Mouse (Mus musculus) CD8-positive naive resting alpha-beta T cell, adult 57 days (primary cell): Measurements from ENCODE around the gene Tubb4a. TPM values are rescaled to one million over a fixed set of nuclear protein-coding genes. Genes with fewer than 3 reads are reported as not detected.

Source experiments
- total RNA-seq: library from RNA; stranded (reverse); gene quantifications from one replicate; pipeline ENCODE4 v1.2.4, GENCODE M21; 2023

Gene Tubb4a
- 1.5 TPM for total RNA-seq

DNA sequence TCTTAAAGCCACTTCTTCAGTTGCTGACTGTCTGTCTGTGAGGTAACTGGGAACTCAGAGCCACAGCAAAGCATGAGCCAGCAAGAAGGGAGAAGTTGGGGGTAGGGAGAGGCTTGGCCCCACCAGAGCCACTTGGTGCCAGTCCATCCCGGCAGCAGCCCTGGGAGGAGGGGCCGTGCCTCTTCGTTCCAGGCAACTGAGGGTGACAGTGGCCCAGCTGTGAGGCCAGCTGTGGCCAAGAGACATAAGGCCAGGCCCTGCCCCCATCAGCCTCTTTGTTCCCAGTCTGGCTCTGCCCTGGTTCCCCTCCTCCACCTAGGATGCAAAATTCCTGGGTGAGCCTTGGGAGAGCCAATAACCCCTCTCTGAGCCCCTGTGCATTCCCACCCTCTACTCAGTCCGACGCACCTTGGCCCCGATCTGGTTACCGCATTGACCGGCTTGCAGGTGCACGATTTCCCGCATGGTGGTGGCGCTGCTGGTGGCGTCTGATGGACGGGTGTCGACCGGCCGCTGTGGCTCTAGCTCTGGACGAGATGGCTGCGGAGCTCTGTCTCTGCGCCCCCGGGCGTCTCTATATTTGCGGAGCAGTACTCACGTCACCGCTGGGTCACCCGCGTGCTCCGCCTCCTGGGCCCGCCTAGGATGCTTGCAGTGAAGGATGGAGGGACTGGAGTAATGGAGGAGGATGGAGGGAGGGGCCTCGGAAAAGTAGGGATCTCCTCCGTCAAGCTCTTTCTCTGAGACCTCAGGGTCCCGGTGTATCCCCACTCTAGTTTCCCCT, at the start of gene Tubb4a:
Gene Tubb4a, minus strand, starts transcription at position 734 of the 784 bp plus-strand sequence.

DNA sequence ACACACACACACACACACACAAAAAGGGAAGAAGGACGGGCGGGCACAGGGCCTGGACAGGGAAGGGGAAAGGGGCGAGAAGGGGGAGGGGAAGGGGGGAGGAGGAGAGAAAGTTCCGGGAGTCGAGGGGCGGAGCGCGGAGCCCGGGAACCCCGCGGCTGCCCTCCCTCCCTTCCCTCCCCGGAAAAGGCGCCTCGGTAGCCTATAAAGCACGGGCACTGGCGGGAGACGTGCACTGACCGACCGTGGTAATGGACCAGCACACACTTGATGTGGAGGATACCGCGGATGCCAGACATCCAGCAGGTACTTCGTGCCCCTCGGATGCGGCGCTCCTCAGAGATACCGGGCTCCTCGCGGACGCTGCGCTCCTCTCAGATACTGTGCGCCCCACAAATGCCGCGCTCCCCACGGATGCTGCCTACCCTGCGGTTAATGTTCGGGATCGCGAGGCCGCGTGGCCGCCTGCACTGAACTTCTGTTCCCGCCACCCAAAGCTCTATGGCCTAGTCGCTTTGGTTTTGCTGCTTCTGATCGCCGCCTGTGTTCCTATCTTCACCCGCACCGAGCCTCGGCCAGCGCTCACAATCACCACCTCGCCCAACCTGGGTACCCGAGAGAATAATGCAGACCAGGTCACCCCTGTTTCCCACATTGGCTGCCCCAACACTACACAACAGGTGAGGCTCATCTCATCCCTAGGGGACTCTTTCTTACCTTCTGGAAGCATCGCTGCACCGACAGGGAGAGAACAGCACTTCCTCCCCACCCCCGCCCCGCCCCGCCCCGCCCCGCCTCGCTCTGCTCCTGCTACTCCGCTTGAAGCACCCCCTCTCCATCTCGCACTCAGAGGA, 17.8 kb upstream of the Tubb4a start, which contains the start of gene Tnfsf9:
Gene Tnfsf9, plus strand, starts transcription at position 145 of the 854 bp plus-strand sequence.

DNA sequence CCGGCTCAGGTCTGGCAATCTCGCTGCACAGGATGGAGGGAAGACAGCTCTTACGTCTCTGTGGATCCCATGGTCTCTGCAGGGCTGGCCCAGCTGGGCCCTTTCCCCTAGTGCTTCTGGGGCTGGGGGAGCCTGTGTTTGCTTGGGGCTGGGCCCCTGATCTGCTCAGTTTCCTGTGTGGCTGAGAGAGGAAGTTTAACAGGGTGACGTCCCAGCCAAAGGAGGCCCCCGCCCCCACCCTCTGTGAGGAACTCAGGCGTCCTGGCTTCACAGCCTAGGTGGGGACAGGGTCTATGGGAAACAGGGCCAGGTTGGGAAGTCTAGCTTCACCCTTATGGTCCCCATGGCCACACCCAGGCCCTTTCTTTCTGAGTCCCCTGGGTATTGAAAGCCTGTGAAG, 9.2 kb downstream of the Tubb4a start, which contains the start of gene Dennd1c:
Gene Dennd1c, minus strand, starts transcription at position 179 of the 400 bp plus-strand sequence.

GRCm38 (mm10) chr17:57059486-57059977, 28.1 kb downstream of the Tubb4a start, which contains the start of gene Slc25a23:
Gene Slc25a23, minus strand, starts transcription at chr17:57059863.

DNA sequence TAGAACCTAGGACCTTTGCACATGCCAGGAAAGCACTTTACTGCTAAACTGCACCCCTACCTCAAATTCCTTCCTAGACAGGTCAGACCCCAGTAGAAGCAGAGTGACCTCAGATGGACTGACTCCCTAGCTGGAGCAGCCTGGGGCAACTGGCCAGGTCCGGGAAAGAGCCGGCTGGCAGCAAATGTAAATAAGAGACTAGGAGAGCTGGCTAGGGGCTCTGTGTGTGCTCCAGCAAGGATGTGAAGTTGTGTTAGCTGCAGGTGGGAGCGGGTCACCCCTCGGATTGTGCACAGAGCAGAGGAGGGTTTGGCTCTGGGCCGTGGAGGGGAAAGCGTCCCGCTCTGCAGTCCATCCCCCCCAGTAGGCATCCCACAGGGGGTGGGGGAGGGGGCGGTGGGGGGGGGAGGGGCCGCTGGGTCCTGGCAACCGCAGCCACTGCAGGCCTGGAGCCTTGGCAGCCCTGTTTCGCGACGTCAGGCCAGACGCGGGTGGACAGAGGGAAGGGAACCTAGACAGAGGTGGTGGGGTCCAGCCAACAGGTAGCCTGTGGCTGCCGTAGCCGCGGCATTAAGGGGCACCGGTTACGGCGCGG, 28.6 kb downstream of the Tubb4a start, which contains the start of gene Crb3:
Gene Crb3, plus strand, starts transcription at position 215 of the 595 bp plus-strand sequence.

DNA sequence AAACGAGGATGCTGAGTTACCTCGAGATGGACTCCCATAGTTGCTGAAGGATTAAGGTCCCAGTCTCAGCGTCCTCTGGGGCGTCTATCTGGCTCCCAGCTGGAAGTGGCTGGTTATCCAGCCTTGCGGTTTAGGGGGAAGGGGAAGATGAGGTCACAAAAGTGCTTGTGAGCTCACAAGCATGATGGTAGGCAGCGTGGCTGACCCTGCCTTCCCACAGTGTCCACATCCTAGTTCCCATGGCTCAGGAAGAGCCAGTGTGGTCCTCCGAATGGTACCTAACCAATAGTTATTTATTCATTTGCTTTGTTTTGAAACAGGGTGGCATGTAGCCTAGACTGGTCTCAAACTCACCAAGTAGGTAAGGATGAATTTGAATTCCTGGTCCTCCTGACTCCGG, 46.0 kb downstream of the Tubb4a start, which contains the start of gene Slc25a41:
Gene Slc25a41, minus strand, starts transcription at position 101 of the 400 bp plus-strand sequence.

GRCm38 (mm10) chr17:57030931-57031660, 56.5 kb downstream of the Tubb4a start, which contains the start of gene Khsrp:
Gene Khsrp, minus strand, starts transcription at chr17:57031522.

Other genes starting within 250 kb of the Tubb4a start
- gene Acsbg2, start 213.3 kb downstream of the Tubb4a start, total RNA-seq, result not detected
- gene 1700061G19Rik, start 212.3 kb downstream of the Tubb4a start, total RNA-seq, result 2.1 TPM
- gene Mllt1, start 152.4 kb downstream of the Tubb4a start, total RNA-seq, result 49.0 TPM
- not detected for gene Acer1, start 105.7 kb downstream of the Tubb4a start, total RNA-seq
- 27.6 TPM for gene Clpp, start 97.5 kb downstream of the Tubb4a start, total RNA-seq
- gene Alkbh7, start 90.4 kb downstream of the Tubb4a start, total RNA-seq, result 12.2 TPM
- not detected for gene Pspn, start 87.8 kb downstream of the Tubb4a start, total RNA-seq
- 70.0 TPM for gene Gtf2f1, start 76.5 kb downstream of the Tubb4a start, total RNA-seq
- gene Gm17949, start 76.3 kb downstream of the Tubb4a start, total RNA-seq, result not detected
- 116 TPM for gene Khsrp, start 56.3 kb downstream of the Tubb4a start, total RNA-seq
- not detected for gene Slc25a41, start 46.1 kb downstream of the Tubb4a start, total RNA-seq
- gene Crb3, start 28.7 kb downstream of the Tubb4a start, total RNA-seq, result 2.2 TPM
- gene Slc25a23, start 27.9 kb downstream of the Tubb4a start, total RNA-seq, result 22.2 TPM
- gene Dennd1c, start 9.3 kb downstream of the Tubb4a start, total RNA-seq, result 160 TPM
- 0.40 TPM for gene Tnfsf9, start 17.5 kb upstream of the Tubb4a start, total RNA-seq
- not detected for gene Cd70, start 62.0 kb upstream of the Tubb4a start, total RNA-seq
- gene Tnfsf14, start 106.4 kb upstream of the Tubb4a start, total RNA-seq, result 1.9 TPM
- gene C3, start 140.4 kb upstream of the Tubb4a start, total RNA-seq, result 1.3 TPM
- 36.6 TPM for gene Gpr108, start 160.7 kb upstream of the Tubb4a start, total RNA-seq
- gene Trip10, start 161.7 kb upstream of the Tubb4a start, total RNA-seq, result 4.7 TPM
- gene Vav1, start 191.3 kb upstream of the Tubb4a start, total RNA-seq, result 171 TPM